Mouse (Mus musculus): Measurements from ENCODE around the gene Ece1. TPM values are rescaled to one million over a fixed set of nuclear protein-coding genes. Genes with fewer than 3 reads are reported as not detected.
"Not testable (repeated sequence)": the region's sequence is repeated elsewhere in the genome, so short reads cannot be mapped to it uniquely, and the experiment has no call there.

The Ece1 gene
- polyA plus RNA-seq, 1 experiment from 2014 or later, result 23.9 TPM

GRCm38 (mm10) chr4:137963431-137963830 is 101.4 kb downstream of the Ece1 start:
- ATAC-seq (ENCODE audit: insufficient number of reproducible peaks, insufficient read depth, low FRiP score, low TSS enrichment, low read depth), result no peak
- H3K36me3 ChIP-seq, result peaks cover 65% of the 10 kb centered on the region
- 89% methylated on average over 6 of the region's 6 CpGs for WGBS

GRCm38 (mm10) chr4:137963881-137964584 is 102.0 kb downstream of the Ece1 start:
- no peak overlapping the region for H3K4me2 ChIP-seq
- no peak overlapping the region for H3K4me3 ChIP-seq (replicated peaks)
- H3K9me3 ChIP-seq, result peaks cover 8% of the 10 kb centered on the region
- H3K27me3 ChIP-seq, result no peaks in the 10 kb centered on the region
- peaks cover 59% of the 10 kb centered on the region for H3K36me3 ChIP-seq
- WGBS, result 65% methylated on average over 9 of the region's 9 CpGs
- no peak overlapping the region for H3K9ac ChIP-seq (replicated peaks)
- H3K27ac ChIP-seq, result no peak overlapping the region
- no peaks in the 10 kb centered on the region for H3K4me1 ChIP-seq (replicated peaks)
- no peak for ATAC-seq (ENCODE audit: insufficient number of reproducible peaks, insufficient read depth, low FRiP score, low TSS enrichment, low read depth)

More at GRCm38 (mm10) chr4:137963431-137963830, 101.4 kb downstream of the Ece1 start:
- Histone ChIP-seq H3K27ac (no peak overlapping the region), H3K27me3 (no peaks in the 10 kb centered on the region), H3K9ac (replicated peaks) (no peak overlapping the region), H3K4me3 (replicated peaks) (no peak overlapping the region), H3K4me2 (no peak overlapping the region), H3K9me3 (peaks cover 8% of the 10 kb centered on the region), H3K4me1 (replicated peaks) (no peaks in the 10 kb centered on the region)

GRCm38 (mm10) chr4:137964585-137964930 is 102.5 kb downstream of the Ece1 start:
- no peak for ATAC-seq (ENCODE audit: insufficient number of reproducible peaks, insufficient read depth, low FRiP score, low TSS enrichment, low read depth)
- H3K9me3 ChIP-seq, result peaks cover 3% of the 10 kb centered on the region
- H3K4me3 ChIP-seq (replicated peaks), result no peak overlapping the region
- 95% methylated on average over 11 of the region's 11 CpGs for WGBS
- no peaks in the 10 kb centered on the region for H3K4me1 ChIP-seq (replicated peaks)
- H3K4me2 ChIP-seq, result no peak overlapping the region
- peaks cover 54% of the 10 kb centered on the region for H3K36me3 ChIP-seq
- no peaks in the 10 kb centered on the region for H3K27me3 ChIP-seq
- no peak overlapping the region for H3K27ac ChIP-seq
- H3K9ac ChIP-seq (replicated peaks), result no peak overlapping the region

GRCm38 (mm10) chr4:137968203-137968602 is 106.2 kb downstream of the Ece1 start:
- no peak for ATAC-seq (ENCODE audit: insufficient number of reproducible peaks, insufficient read depth, low FRiP score, low TSS enrichment, low read depth)
- Histone ChIP-seq H3K36me3 (peaks cover 20% of the 10 kb centered on the region), H3K4me2 (no peak overlapping the region), H3K9me3 (no peaks in the 10 kb centered on the region), H3K27ac (no peak overlapping the region), H3K9ac (replicated peaks) (no peak overlapping the region), H3K27me3 (no peaks in the 10 kb centered on the region), H3K4me1 (replicated peaks) (no peaks in the 10 kb centered on the region), H3K4me3 (replicated peaks) (no peak overlapping the region)
- WGBS, result 12% methylated on average over 9 of the region's 9 CpGs

- H3K9ac ChIP-seq (replicated peaks); H3K4me2 ChIP-seq; H3K4me1 ChIP-seq (replicated peaks); H3K9me3 ChIP-seq; H3K27me3 ChIP-seq; H3K36me3 ChIP-seq; H3K27ac ChIP-seq; ATAC-seq (ENCODE audit: insufficient number of reproducible peaks, insufficient read depth, low FRiP score, low TSS enrichment, low read depth); H3K4me3 ChIP-seq (replicated peaks): not testable (repeated sequence)
- no CpG with 5 or more reads among the region's 11 CpGs for WGBS
These were observed 108.7 kb downstream of the Ece1 start for GRCm38 (mm10) chr4:137970623-137971199.

- not testable (repeated sequence) for H3K27me3 ChIP-seq; H3K9ac ChIP-seq (replicated peaks); H3K27ac ChIP-seq; H3K4me1 ChIP-seq (replicated peaks); H3K4me3 ChIP-seq (replicated peaks); ATAC-seq (ENCODE audit: insufficient number of reproducible peaks, insufficient read depth, low FRiP score, low TSS enrichment, low read depth); H3K36me3 ChIP-seq; H3K4me2 ChIP-seq; H3K9me3 ChIP-seq
- no CpG with 5 or more reads among the region's 11 CpGs for WGBS
These were observed 112.9 kb downstream of the Ece1 start for GRCm38 (mm10) chr4:137974856-137975432.

GRCm38 (mm10) chr4:137979066-137979644 is 117.1 kb downstream of the Ece1 start:
- not testable (repeated sequence) for H3K4me1 ChIP-seq (replicated peaks); H3K9me3 ChIP-seq; H3K36me3 ChIP-seq; H3K9ac ChIP-seq (replicated peaks); ATAC-seq (ENCODE audit: insufficient number of reproducible peaks, insufficient read depth, low FRiP score, low TSS enrichment, low read depth); H3K27ac ChIP-seq; H3K4me2 ChIP-seq; H3K4me3 ChIP-seq (replicated peaks); H3K27me3 ChIP-seq
- no CpG with 5 or more reads among the region's 11 CpGs for WGBS

GRCm38 (mm10) chr4:137982869-137983268 is 120.8 kb downstream of the Ece1 start:
- Histone ChIP-seq H3K9me3 (no peaks in the 10 kb centered on the region), H3K9ac (replicated peaks) (no peak overlapping the region), H3K27me3 (no peaks in the 10 kb centered on the region), H3K4me3 (replicated peaks) (no peak overlapping the region), H3K4me2 (no peak overlapping the region), H3K27ac (no peak overlapping the region), H3K36me3 (no peaks in the 10 kb centered on the region), H3K4me1 (replicated peaks) (no peaks in the 10 kb centered on the region)
- 71% methylated on average over 1 of the region's 1 CpGs for WGBS
- ATAC-seq (ENCODE audit: insufficient number of reproducible peaks, insufficient read depth, low FRiP score, low TSS enrichment, low read depth), result no peak

- ATAC-seq (ENCODE audit: insufficient number of reproducible peaks, insufficient read depth, low FRiP score, low TSS enrichment, low read depth), result no peak
- Histone ChIP-seq H3K36me3 (no peaks in the 10 kb centered on the region), H3K27ac (no peak overlapping the region), H3K4me3 (replicated peaks) (no peak overlapping the region), H3K4me2 (no peak overlapping the region), H3K9ac (replicated peaks) (no peak overlapping the region), H3K4me1 (replicated peaks) (no peaks in the 10 kb centered on the region), H3K27me3 (no peaks in the 10 kb centered on the region), H3K9me3 (no peaks in the 10 kb centered on the region)
- WGBS, result 46% methylated on average over 10 of the region's 10 CpGs
These were observed 122.2 kb downstream of the Ece1 start for GRCm38 (mm10) chr4:137984212-137984611.

GRCm38 (mm10) chr4:137984746-137985145 is 122.7 kb downstream of the Ece1 start:
- no peaks in the 10 kb centered on the region for H3K36me3 ChIP-seq
- H3K4me1 ChIP-seq (replicated peaks), result no peaks in the 10 kb centered on the region
- no peaks in the 10 kb centered on the region for H3K9me3 ChIP-seq
- WGBS, result 77% methylated on average over 5 of the region's 5 CpGs
- no peak overlapping the region for H3K4me2 ChIP-seq
- ATAC-seq (ENCODE audit: insufficient number of reproducible peaks, insufficient read depth, low FRiP score, low TSS enrichment, low read depth), result no peak
- H3K4me3 ChIP-seq (replicated peaks), result no peak overlapping the region
- H3K27me3 ChIP-seq, result no peaks in the 10 kb centered on the region
- no peak overlapping the region for H3K27ac ChIP-seq
- H3K9ac ChIP-seq (replicated peaks), result no peak overlapping the region

- no peaks in the 10 kb centered on the region for H3K9me3 ChIP-seq
- peaks cover 10% of the 10 kb centered on the region; the same call in 1 of the 2 replicates for H3K27me3 ChIP-seq
- no peak overlapping the region for H3K9ac ChIP-seq (replicated peaks)
- H3K4me1 ChIP-seq (replicated peaks), result no peaks in the 10 kb centered on the region
- H3K4me2 ChIP-seq, result no peak overlapping the region
- H3K4me3 ChIP-seq (replicated peaks), result no peak overlapping the region
- no peak overlapping the region for H3K27ac ChIP-seq
- 77% methylated on average over 5 of the region's 5 CpGs for whole genome bisulfite sequencing
- H3K36me3 ChIP-seq, result no peaks in the 10 kb centered on the region
- no peak for ATAC-seq (ENCODE audit: insufficient number of reproducible peaks, insufficient read depth, low FRiP score, low TSS enrichment, low read depth)
These were observed 127.4 kb downstream of the Ece1 start for GRCm38 (mm10) chr4:137989426-137989825.

All from limb, embryonic 12.5 days (tissue).